Mouse (Mus musculus) ovary, postnatal 36 days (tissue): ENCODE data around the gene Necab2.

Experiments used
- DNase-seq: peaks from one replicate; pipeline ENCODE4 v3.0.0; 2022; ENCODE audit warnings: low spot score, mixed read lengths

The Necab2 gene

GRCm38 (mm10) chr8:119452919-119453318 lies 6.4 kb downstream of the Necab2 start:
- DNase-seq: no peak

GRCm38 (mm10) chr8:119456045-119456444 lies 9.5 kb downstream of the Necab2 start:
- no peak for DNase-seq

- DNase-seq: peak; percentile 40
Observed at GRCm38 (mm10) chr8:119459724-119460123, 13.2 kb downstream of the Necab2 start.

GRCm38 (mm10) chr8:119461356-119461755 lies 14.8 kb downstream of the Necab2 start:
- DNase-seq: no peak

- no peak for DNase-seq
Observed at GRCm38 (mm10) chr8:119463709-119464108, 17.2 kb downstream of the Necab2 start.

- peak; percentile 48 for DNase-seq
Observed at GRCm38 (mm10) chr8:119466105-119466504, 19.6 kb downstream of the Necab2 start.

- DNase-seq: no peak
Observed at GRCm38 (mm10) chr8:119466794-119467193, 20.3 kb downstream of the Necab2 start.

GRCm38 (mm10) chr8:119468091-119468490 lies 21.6 kb downstream of the Necab2 start:
- DNase-seq: no peak

- DNase-seq: no peak
Observed at GRCm38 (mm10) chr8:119478684-119479083, 32.2 kb downstream of the Necab2 start.

GRCm38 (mm10) chr8:119484145-119484896 lies 37.8 kb downstream of the Necab2 start:
- DNase-seq: no peak

- DNase-seq: no peak
Observed at GRCm38 (mm10) chr8:119487093-119487492, 40.6 kb downstream of the Necab2 start.

GRCm38 (mm10) chr8:119496848-119497247 lies 50.3 kb downstream of the Necab2 start:
- peak; percentile 51 for DNase-seq

GRCm38 (mm10) chr8:119499836-119500235 lies 53.3 kb downstream of the Necab2 start:
- DNase-seq: no peak

GRCm38 (mm10) chr8:119501598-119501997 lies 55.1 kb downstream of the Necab2 start, which contains the start of gene Slc38a8:
Slc38a8 (minus strand) TSS chr8:119501698.
- DNase-seq: no peak

- no peak for DNase-seq
Observed at GRCm38 (mm10) chr8:119502111-119502510, 55.6 kb downstream of the Necab2 start.

- DNase-seq: no peak
Observed at GRCm38 (mm10) chr8:119503191-119503767, 56.8 kb downstream of the Necab2 start.

GRCm38 (mm10) chr8:119505488-119505887 lies 59.0 kb downstream of the Necab2 start:
- no peak for DNase-seq

GRCm38 (mm10) chr8:119506106-119506505 lies 59.6 kb downstream of the Necab2 start:
- no peak for DNase-seq

GRCm38 (mm10) chr8:119510471-119510870 lies 64.0 kb downstream of the Necab2 start:
- no peak for DNase-seq

- DNase-seq: no peak
Observed at GRCm38 (mm10) chr8:119511722-119512121, 65.2 kb downstream of the Necab2 start.

GRCm38 (mm10) chr8:119513405-119513804 lies 66.9 kb downstream of the Necab2 start:
- no peak for DNase-seq

GRCm38 (mm10) chr8:119514940-119515339 lies 68.4 kb downstream of the Necab2 start:
- DNase-seq: no peak

GRCm38 (mm10) chr8:119515767-119516166 lies 69.2 kb downstream of the Necab2 start:
- no peak for DNase-seq

- no peak for DNase-seq
Observed at GRCm38 (mm10) chr8:119516674-119517073, 70.2 kb downstream of the Necab2 start.
